Mouse (Mus musculus) Muller cell, postnatal 12 days (primary cell): ENCODE measurements around the gene Olfr212.
"Not testable (repeated sequence)": the region's sequence is repeated elsewhere in the genome, so short reads cannot be mapped to it uniquely, and the experiment has no call there.

Source experiments
- DNase-seq: peaks from one replicate; pipeline ENCODE4 v3.0.0-alpha.2; 2015; ENCODE audit errors: inconsistent ontology term

The Olfr212 gene

DNA sequence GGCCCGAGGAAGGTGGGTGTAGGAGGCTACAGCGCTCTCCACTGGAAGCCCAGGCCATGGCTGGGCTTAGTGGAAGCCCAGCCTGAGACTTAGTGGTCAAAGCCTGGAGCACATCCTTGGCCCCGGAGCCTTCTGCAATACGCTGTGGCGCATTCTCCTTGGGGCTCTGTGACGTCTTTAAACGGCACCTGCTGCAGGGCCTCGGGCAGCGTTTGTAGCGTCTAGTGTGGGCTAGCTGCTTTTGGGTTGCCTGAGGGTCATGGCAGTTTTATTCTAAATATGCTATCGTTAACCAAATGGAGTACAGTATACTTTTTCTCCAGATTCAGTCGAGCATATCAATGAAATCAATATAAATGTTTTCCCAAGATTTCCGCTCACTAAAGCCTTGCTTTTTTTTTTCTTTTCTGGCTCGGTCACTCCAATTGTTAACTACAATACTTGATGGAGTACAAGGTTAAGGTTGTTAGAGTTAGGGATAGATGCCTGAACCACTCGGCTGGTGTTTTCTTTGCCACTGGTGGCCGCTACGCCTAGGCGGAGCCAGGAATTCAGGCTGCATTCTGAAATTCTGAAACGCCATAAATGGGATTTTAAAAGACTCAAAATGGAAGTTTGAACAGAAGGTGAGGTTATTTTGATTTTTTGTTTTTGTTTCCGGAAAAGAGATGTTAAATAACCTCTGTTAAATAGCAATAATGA is at the start of gene Olfr212:
Gene Olfr212, plus strand, starts transcription at position 215 of the 702 bp plus-strand sequence.
- not testable (repeated sequence) for DNase-seq

DNA sequence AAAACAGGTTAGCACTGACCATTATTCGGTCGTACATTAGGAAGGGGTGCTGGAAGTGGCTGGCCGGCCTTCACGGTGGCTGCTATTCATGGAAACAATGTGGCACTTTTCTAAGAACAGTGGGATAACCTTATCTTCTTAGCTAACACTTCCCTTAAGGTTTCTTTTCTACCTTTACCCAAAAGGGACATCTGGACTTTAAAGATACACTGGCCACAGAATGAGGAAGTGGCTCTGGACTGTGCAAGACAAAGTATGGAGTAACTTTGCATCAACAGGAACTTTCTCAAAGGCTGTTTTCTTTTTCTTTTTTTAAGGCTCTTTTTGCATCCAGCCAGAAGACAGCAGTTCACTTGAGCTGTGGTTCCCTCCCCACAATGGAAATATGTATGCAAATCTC is 47.6 kb upstream of the Olfr212 start:
- DNase-seq, result no peak

DNA sequence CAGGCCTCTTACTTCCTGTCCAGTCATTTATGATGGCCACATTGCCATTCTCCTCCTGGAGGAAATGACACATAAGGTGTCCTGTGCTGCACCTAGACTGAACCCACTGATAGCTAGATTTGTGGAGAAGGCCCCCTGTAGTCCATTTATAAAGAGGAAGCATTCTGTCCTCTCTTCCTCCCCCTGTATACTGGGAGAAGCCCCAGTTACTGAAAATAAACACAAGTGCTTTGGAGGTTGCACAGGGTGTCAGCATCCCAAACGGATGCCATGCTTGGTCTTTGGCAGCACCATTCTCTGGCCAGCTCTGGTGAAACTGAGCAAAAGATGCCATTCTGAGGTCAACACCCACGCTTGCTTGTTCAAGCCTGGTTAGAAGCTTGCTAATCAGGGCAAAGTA is 47.1 kb upstream of the Olfr212 start:
- no peak for DNase-seq

DNA sequence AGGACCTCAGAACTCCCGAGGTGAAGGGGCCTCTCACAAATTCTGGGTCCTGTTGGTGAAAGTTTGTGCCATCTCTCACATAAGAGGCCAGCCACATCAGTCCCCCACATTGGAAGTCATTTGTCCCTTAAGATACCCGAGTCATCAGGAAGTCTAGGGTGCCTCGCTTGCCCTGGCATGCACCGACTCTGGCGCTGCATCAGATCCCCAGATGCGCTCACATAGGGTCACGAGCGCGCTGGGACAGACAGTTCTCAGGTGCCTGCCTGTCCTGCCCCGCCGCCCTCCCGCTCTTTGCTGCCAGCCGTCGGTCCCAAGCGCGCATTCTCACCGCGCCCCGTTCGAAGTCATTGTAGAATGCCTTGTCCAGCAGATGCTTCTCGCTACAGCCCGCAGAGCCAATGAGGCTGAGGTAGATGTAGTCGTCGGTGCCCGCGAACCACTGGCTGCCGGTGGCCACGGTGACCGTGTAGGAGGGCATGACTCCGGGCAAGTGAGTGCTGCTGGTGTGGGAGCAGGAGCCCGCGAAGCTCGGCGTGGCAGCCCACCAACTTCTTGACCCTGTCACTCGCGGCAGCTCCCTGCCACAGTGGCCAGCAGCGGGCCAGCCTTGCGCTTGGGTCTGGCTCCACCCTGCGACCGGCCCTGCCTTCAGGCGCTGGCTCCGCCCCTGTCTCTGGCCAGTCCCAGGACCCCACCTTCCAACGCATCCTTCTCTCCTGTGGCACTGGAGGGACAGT is 45.6 kb upstream of the Olfr212 start, which contains the start of gene Alox5:
Gene Alox5, minus strand, starts transcription at position 635 of the 740 bp plus-strand sequence.
- DNase-seq, result peak; percentile 27

DNA sequence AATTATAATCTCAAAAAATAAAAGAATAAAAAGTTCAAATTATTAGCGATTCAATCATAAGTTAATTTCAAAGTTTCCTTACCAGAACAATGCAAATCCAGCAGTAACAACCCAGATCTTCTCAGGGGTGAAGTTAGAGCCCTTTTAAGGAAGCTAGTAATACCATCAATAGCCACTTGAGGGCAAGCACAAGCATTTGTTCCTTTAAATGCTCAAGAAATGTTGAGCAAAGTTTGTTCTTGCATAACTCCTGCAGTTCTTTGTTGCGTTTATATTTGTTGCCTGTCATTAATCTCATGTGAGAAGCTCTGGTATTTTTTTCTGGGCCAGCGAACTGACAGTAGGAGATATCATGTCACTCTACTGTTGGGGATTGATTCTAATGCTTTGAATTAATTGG is 38.2 kb upstream of the Olfr212 start:
- peak; percentile 21 for DNase-seq

DNA sequence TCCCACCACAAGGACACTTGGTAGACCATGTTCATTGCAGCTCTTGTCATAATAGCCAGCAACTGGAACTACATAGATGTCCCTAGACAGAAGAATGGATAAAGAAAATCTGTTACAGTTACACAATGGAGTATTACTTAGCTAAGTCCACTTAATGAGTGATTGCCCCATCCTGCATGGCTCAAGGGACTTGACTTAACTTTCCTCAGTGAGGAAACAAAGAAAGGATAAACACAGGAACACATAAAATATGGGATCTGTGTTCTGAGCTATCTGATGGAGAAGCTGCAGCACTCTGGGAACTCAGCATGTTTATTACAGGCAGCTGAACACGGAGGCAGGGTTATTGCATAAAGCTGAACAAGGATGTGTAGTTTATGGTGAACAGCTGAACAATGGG is 21.2 kb upstream of the Olfr212 start:
- no peak for DNase-seq

DNA sequence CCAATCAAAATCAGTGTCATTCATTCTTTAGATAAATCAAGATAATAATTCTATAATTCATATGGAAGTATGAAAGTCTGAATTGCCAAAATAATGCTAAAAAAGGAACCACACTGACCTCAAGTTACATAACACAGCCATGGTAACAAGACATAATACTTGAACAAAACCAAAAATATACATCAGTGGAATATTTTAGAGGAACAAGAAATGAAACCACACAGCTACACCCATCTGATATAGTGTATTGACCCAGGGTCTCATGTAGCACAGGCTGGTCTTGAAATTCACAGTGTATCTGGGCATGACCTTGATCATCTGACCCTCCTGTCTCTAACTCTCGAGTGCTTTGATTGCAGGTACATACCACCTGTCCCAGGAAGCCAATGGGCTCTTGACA is 19.5 kb upstream of the Olfr212 start:
- no peak for DNase-seq

DNA sequence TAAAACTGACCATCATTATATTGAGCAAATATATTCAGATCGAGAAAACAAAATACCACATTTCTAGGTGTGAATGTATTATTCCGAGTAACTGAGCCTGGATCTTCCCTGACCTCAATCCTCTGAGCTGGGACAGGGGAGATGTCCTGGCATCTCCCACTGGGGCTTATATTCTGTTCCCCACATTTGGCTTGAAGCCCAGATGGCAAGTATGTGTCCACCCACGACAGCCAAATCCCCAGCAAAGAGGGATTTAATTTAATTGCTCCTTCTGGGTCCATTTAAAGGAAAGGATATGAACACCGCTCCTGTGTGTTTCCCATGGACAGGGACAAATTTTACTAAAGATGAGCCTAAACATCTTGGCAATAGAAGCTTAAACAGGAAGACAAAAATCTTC is 17.5 kb upstream of the Olfr212 start, which contains the start of gene Olfr211:
Gene Olfr211, plus strand, starts transcription at position 301 of the 400 bp plus-strand sequence.
- peak; percentile 6 for DNase-seq

DNA sequence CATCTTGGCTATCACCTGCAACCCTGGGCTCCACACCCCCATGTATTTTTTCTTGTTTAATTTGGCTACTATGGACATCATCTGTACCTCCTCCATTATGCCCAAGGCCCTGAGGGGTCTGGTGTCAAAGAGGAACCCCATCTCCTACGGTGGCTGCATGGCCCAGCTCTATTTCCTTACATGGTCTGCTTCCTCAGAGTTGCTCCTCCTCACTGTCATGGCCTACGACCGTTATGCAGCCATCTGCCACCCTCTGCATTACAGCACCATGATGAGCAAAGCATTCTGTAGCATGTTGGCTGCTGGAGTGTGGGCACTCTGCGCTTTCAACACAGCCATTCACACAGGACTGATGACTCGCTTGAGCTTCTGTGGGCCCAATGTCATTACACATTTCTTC is 12.6 kb upstream of the Olfr212 start:
- no peak for DNase-seq

DNA sequence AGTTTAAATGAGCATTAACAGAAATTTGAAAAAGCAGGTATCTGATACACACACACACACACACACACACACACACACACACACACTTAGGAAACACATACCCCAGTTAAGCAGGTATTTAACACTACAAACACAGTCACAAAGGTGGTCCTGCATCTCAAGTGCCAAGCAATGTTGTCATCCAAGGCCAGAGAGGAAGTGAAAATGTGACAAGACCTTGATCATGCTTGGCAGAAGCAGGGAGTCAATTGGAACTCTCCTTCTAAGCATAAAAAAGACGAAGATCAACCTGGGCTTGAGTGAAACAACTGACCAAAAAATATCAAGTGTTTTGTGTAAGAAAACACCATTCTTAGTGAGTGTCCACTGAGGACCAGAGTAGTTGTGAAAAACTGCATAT is 10.4 kb upstream of the Olfr212 start:
- no peak for DNase-seq

DNA sequence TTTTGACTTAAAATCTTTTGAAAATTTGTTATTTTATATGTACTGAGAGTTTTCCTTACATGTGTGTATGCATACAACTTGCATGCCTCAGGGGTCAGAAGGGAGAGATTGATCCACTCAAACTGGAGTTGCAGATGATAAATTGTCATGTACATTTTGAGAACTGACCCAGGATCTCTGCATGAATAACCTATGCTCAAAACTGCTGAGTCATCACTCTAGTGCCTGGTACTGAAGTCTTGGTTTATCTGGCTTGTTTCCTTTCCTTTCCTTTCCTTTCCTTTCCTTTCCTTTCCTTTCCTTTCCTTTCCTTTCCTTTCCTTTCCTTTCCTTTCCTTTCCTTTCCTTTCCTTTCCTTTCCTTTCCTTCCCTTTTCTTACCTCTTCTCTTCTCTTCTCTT is 8.5 kb downstream of the Olfr212 start:
- no peak for DNase-seq

DNA sequence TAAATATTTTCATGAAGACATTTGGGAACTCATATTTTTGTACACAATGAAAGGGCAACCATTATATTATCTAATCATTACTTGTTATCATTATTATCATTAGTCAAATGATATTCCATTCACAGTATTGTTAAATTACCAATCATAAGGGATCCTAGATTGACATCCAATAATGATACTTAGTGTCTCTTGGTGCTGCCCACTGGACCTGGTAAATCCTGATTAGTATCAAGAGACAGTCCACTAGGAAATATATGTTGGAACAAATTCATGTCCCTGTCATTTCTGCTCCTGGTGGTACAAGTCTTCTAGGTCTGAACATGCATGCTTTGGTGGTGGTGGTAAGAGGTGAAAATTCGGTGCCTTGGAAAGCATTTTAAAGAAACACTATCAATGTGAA is 31.8 kb downstream of the Olfr212 start, which contains the start of gene Olfr213:
Gene Olfr213, plus strand, starts transcription at position 301 of the 400 bp plus-strand sequence.
- DNase-seq, result no peak

DNA sequence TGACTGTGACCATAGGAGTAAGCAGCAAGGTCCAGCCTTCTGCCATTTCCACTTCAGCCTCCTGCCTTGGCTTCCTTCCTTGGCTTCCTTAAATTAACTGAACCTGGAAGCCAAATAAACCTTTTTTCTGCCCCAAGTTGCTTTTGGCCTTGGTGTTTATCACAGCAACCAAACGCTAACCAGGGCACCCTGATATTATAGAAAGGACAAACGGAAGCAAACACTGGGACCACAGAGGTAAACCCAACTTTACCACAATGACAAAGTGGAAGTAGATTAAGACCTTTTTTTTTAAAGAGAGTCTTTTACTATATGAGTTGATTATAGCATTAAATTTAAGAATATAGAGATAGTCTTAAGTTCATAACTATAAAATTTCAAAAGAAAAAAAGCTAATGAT is 36.2 kb downstream of the Olfr212 start:
- DNase-seq, result no peak

DNA sequence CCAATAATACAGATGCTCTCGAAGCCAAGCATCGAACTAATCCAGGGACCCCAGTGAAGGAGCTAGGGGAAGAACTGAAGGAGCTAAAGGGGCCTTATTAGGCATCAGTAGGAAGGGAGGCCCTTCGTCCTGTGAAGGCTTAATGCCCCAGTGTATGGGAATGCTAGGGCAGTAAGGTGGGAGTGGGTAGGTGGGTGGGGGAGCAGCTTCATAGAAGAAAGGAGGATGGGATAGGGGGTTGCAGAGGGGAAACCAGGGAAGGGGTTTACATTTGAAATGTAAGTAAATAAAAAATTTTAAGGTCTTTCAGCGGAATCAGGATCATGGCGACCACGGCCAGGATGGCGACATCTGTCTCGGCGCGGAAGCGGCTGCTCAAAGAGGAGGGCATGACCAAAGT is 44.5 kb downstream of the Olfr212 start, which contains the start of gene Gm5580:
Gene Gm5580, plus strand, starts transcription at position 301 of the 400 bp plus-strand sequence.
- not testable (repeated sequence) for DNase-seq

DNA sequence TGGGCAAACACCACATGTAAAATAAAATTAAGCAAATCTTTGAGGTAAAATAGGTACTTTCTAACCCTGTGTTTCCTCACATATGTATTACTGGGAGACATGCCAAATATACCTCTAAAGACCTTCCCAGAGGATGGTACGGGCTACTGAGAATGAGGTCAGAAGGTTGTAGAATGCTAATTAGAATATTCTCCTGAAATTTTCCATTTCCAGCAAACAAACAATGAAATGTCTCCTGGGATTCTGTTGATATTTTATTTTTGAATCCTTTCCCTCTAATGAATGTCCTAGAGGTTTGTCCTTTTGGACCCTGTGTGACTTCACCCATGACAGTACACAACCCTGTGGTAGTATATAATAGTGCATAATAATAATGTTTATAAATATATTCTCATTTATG is 47.6 kb downstream of the Olfr212 start, which contains the start of gene Olfr214:
Gene Olfr214, plus strand, starts transcription at position 301 of the 400 bp plus-strand sequence.
- DNase-seq, result no peak

DNA sequence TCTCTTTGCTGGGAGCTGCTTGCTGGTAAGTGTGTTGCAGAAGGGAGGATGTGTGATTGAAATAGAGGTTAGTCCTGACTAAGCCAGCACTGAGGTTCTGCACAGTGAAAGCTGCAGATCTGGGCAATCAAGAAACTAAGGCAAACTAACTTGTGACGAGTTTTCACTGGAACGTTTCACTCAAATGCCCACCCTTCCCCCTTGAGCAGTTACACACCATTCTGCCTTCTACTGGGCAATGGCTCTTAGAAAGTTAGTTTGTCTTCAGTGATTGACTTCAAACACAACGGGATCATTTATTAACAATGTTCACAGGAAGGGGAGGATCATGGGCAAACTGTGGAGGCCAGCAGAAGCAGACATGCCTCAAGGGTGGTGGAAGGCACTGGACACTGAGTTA is 48.6 kb downstream of the Olfr212 start:
- no peak for DNase-seq
